Mouse (Mus musculus) olfactory bulb, adult 2 months (tissue): ENCODE data around the gene Scnn1a.

Experiments
- CTCF ChIP-seq: fragments of 200-500 bp; IDR thresholded peaks from 2 replicates; pipeline ENCODE4 v1.5.1; 2012; ENCODE audit warnings: low read depth, mild to moderate bottlenecking, low read length, moderate library complexity; ENCODE audit not compliant: insufficient read depth
- POLR2A ChIP-seq: fragments of 200-500 bp; IDR thresholded peaks from 2 replicates; pipeline ENCODE4 v1.6.1; 2012; ENCODE audit warnings: mild to moderate bottlenecking, low read depth, low read length, moderate library complexity; ENCODE audit not compliant: insufficient read depth

DNA sequence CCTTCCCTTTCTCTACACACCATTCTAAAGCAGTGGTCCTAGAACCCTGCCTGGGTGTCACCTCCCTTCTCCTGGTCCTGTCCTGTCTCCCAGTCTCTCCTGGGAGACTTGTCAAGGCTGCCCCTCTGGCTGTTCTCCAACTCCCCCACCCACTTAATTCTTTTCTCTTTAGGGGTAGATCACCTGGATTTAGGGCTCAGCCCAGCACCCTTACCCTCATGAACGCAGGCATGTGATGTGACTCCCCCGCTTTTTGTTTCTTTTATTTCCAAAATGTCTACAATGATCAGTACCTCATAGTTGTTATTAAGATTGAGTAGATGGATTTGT is 30.5 kb downstream of the Scnn1a start:
- TF ChIP-seq CTCF: no peak
- no peak for TF ChIP-seq POLR2A
